Mouse (Mus musculus): ENCODE data around the gene Lamtor2. TPM values are rescaled to one million over a fixed set of nuclear protein-coding genes. Genes with fewer than 3 reads are reported as not detected.
"Not testable (repeated sequence)": the region's sequence is repeated elsewhere in the genome, so short reads cannot be mapped to it uniquely, and the experiment has no call there.

Lamtor2 gene
- 137 and 138 TPM in 2 replicates for polyA plus RNA-seq (2016; fragmentation: Nextera tagmentation; extraction: Ambion mirVana)

DNA sequence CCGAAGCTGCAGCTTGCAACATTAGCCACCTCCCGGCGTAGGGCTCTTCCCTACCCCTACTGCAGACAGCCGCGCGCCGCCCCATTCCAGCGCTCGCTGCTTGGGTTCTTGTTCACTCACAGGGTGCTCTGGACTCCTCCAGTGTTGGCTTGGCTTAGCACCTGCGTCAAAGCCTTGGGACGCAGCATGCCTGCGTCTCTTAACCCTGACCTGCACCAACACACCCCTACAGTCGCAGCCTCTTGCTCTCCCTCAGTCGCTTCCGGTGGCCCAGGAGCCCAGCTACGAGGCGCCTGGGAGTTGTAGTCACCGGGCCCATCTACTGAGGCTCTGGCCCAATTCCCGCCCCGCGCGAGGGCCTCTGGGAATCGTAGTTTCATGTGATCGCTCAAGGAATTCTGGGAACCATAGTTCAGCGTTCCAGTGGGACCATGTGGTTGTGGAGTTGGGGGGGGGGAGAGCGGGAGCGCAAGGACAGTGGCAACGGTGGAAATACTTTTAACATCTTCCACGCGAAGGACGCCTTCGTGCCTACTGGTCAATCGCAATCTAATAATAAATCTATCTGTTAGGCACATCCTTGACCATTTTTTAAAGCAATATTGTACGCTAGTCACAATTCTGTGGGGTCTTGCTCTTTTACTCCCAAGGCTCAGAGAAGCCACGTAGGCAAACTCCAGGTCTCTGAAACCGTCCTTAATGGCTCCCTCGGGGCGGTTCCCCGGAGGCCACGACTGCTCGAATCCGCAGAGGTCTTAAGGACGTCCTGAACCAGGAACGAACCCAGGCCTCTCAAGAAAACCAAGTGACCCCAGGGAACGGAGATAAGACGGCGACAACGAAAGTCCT lies at the start of gene Lamtor2:
TSS of gene Lamtor2 (minus strand) at position 399 of the 849 bp plus-strand sequence.
- Histone ChIP-seq H3K9ac (peak within 1 kb of the TSS; percentile 96), H3K27ac (peak within 1 kb of the TSS; percentile 95), H3K4me2 (peak within 1 kb of the TSS; percentile 62), H3K9me3 (no peaks in the 10 kb centered on the region), H3K36me3 (replicated peaks) (peaks cover 23% of the 10 kb centered on the region), H3K4me1 (peaks cover 37% of the 10 kb centered on the region), H3K27me3 (no peaks in the 10 kb centered on the region), H3K4me3 (replicated peaks) (peak within 1 kb of the TSS; percentile 83)
- peak; percentile 89 for ATAC-seq (ENCODE audit: low FRiP score)
- WGBS = under 1% methylated on average over 48 of the region's 48 CpGs

DNA sequence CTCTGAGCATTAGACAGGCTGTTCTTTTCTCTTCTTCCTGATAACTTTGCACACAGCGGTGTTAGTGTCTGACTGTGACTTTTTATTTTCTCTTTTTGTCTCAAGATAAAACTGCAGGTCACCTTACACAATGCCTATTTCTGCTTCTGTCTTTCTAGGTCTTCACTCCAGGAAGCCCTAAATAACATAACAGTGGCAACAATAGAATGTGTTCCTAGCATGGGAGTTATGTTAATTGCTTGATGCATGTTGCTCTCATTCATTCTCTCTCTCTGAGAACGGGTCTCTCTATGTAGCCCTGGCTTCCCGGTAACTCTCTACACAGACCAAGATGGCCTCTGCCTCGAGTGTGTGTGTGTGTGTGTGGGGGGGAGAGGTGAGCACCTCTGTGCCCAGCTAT lies 49.6 kb upstream of the Lamtor2 start:
- H3K4me3 ChIP-seq (replicated peaks) = no peak overlapping the region
- H3K36me3 ChIP-seq (replicated peaks) = no peaks in the 10 kb centered on the region
- peaks cover 7% of the 10 kb centered on the region for H3K27me3 ChIP-seq
- WGBS = 68% methylated on average over 4 of the region's 4 CpGs
- no peak overlapping the region for H3K27ac ChIP-seq
- ATAC-seq (ENCODE audit: low FRiP score) = no peak
- H3K9me3 ChIP-seq = no peaks in the 10 kb centered on the region
- no peak overlapping the region for H3K4me2 ChIP-seq
- peaks cover 6% of the 10 kb centered on the region for H3K4me1 ChIP-seq
- H3K9ac ChIP-seq = no peak overlapping the region

GRCm38 (mm10) chr3:88596547-88596946 lies 43.7 kb upstream of the Lamtor2 start:
- not testable (repeated sequence) for ATAC-seq (ENCODE audit: low FRiP score)
- 87% methylated on average over 4 of the region's 4 CpGs for WGBS

DNA sequence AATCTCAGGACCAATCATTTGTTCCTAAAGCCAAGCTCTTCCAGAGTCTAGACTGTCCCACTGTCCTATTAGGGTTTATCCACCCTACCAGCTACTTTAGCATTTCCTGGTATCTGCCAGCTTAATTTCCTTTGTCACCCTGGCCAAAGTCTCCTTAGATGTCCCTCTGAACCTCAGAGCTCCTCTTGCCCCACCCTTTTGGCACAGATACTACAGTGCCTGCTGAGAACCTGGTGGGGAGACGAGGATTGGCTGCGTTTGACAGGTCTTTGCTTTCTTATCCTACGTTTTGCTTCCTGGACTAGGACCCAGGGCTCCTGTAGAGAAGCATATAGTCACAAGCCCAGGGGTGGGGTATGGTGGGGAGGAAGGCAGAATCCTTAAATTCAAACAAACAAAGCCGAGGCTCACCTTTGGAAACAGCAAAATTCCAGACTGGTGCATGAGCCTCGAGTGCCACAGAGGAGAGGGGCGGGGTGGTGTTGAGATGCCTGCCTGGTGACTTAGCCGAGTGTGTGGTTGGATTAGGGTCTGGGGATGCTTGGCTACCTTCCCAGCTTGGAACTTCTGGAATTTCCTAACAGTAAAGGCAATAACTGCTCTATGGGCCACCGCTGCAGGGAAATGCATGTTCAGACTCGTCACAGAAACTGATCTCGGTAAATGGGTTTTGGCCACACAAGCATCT lies 41.2 kb upstream of the Lamtor2 start:
- Histone ChIP-seq H3K27ac (no peak overlapping the region), H3K4me3 (replicated peaks) (no peak overlapping the region), H3K27me3 (no peaks in the 10 kb centered on the region), H3K4me1 (peaks cover 5% of the 10 kb centered on the region; the same call in 1 of the 2 replicates), H3K4me2 (no peak overlapping the region), H3K36me3 (replicated peaks) (no peaks in the 10 kb centered on the region), H3K9me3 (no peaks in the 10 kb centered on the region), H3K9ac (no peak overlapping the region)
- no peak for ATAC-seq (ENCODE audit: low FRiP score)
- WGBS = 70% methylated on average over 10 of the region's 10 CpGs

More at GRCm38 (mm10) chr3:88596547-88596946, 43.7 kb upstream of the Lamtor2 start:
- H3K27ac ChIP-seq; H3K4me3 ChIP-seq (replicated peaks); H3K4me1 ChIP-seq; H3K9ac ChIP-seq; H3K4me2 ChIP-seq; H3K36me3 ChIP-seq (replicated peaks); H3K27me3 ChIP-seq; H3K9me3 ChIP-seq: not testable (repeated sequence)

DNA sequence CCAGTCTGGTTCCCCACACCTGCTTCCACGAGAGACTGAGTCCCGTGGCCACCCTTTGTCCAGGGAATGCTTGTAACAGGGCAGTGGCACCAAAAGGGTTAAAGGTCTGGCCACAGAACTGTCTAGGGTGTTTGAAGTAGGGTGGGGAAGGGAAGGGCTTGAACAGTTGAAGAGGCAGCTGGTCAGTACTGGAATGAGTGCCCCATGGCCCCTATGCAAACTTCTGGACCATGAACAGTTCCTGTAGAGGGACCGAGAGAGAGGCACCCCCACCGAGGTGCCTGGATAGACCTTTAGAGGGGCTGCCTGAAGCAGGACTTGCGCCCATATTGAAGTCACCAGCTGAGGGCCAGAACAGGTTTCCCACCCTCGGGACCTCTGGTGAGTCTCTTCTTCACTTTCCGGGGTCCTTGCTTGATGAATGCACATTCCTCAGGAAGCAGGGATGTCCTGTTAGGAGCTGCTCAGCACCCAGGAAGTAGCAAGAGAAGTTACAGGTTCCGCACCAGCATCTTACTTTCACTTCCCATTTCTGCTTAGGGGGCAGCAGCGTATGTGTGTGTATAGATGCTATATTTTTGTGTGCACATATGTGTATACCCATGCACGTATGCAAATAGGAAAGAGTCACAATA lies 40.2 kb upstream of the Lamtor2 start:
- 79% methylated on average over 10 of the region's 10 CpGs for WGBS

DNA sequence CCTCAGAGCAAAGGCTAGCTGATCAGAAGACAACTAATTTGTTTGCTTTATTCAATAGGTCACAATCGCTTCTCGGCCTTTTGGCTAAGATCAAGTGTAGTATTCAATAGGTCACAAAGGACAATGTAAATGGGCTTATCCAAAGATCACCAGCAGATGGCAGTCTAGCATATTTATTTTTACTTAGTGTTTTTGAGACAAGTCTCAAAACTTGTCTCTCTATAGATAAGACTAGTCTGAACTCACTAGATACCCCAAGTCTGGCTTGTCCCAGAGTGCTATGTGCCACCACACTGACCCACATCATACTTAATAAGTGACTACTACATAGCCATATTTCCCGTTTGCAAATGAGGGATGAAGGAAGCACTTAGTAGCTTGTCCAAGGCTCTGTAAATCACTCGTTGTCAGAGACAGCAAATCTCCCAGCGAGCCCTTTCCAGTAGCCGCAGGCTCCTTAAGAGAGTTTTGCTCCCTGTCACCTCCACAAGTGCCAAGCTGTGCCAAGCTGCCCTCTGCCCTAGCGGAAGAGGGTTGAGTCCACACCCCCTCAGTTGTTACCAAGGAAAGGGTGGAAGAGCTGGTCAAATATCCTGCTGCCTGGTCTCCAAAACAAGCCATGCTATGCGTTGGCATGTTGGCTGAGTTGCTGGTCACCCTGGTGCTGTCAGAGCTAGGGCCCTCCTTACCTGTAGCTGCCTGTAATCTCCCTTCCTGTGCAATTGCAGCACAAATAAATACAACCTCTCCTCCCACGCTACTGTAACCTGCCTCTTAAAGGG lies 39.3 kb upstream of the Lamtor2 start:
- 34% methylated on average over 9 of the region's 9 CpGs for WGBS
- Histone ChIP-seq H3K9me3 (no peaks in the 10 kb centered on the region), H3K36me3 (replicated peaks) (peaks cover 16% of the 10 kb centered on the region), H3K27me3 (no peaks in the 10 kb centered on the region), H3K4me3 (replicated peaks) (no peak overlapping the region), H3K4me2 (no peak overlapping the region), H3K4me1 (peaks cover 5% of the 10 kb centered on the region; the same call in 1 of the 2 replicates), H3K9ac (no peak overlapping the region; the same call in 1 of the 2 replicates), H3K27ac (no peak overlapping the region)
- ATAC-seq (ENCODE audit: low FRiP score) = 0 out of 2 replicates have a peak, but pooled peaks have one; percentile 17

More for the DNA sequence above, 40.2 kb upstream of the Lamtor2 start:
- H3K27me3 ChIP-seq = no peaks in the 10 kb centered on the region
- H3K4me2 ChIP-seq = no peak overlapping the region
- H3K36me3 ChIP-seq (replicated peaks) = peaks cover 7% of the 10 kb centered on the region
- H3K27ac ChIP-seq = no peak overlapping the region
- peaks cover 5% of the 10 kb centered on the region; the same call in 1 of the 2 replicates for H3K4me1 ChIP-seq
- no peak overlapping the region for H3K4me3 ChIP-seq (replicated peaks)
- H3K9ac ChIP-seq = no peak overlapping the region; the same call in 1 of the 2 replicates
- H3K9me3 ChIP-seq = no peaks in the 10 kb centered on the region
- no peak for ATAC-seq (ENCODE audit: low FRiP score)

DNA sequence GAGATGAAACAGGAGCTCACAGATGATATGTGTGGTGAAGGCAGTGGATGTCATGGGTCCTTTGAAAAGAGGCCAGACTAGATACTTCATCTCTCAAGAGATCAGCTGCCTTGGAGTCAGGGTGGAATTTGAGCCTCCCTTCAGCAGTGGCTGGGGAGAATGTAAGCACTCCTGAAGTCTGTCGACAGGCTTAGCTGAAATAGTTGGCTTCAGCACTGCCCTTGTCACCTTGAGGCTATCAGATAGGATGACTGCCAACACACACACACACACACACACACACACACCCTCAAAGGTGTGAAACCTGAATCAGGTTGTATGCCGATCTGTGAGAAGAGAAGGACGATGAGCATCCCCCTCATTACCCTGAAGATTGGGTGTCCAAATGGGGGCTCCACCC lies 38.2 kb upstream of the Lamtor2 start:
- WGBS = 51% methylated on average over 3 of the region's 3 CpGs
- Histone ChIP-seq H3K4me1 (peaks cover 5% of the 10 kb centered on the region; the same call in 1 of the 2 replicates), H3K27ac (no peak overlapping the region), H3K36me3 (replicated peaks) (peaks cover 27% of the 10 kb centered on the region), H3K4me2 (no peak overlapping the region), H3K9ac (0 out of 2 replicates have a peak overlapping the region, but pooled peaks have one; percentile 5), H3K27me3 (no peaks in the 10 kb centered on the region), H3K4me3 (replicated peaks) (no peak overlapping the region), H3K9me3 (no peaks in the 10 kb centered on the region)
- no peak for ATAC-seq (ENCODE audit: low FRiP score)

DNA sequence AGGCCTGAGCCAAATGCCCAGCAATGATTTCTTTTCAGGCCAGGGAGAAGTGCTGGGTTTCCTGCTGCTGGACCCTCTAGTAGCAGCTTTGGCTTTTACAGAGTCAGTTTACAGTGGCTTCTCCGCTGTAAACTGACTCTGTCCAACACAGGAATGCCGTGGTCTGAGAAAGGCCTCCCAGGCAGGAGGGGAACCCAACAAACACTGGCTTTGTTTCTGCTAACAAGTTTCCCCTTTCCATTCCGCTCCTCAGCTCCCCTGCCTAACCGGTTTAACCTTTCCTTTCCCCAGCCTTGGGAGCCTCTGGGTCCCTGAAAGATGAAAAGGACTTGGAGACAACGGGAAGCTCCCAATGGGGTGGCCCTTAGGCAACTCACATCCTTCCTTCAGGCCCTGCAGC lies 37.4 kb upstream of the Lamtor2 start:
- H3K4me2 ChIP-seq = no peak overlapping the region
- H3K27ac ChIP-seq = no peak overlapping the region
- H3K4me1 ChIP-seq = peaks cover 5% of the 10 kb centered on the region; the same call in 1 of the 2 replicates
- H3K9ac ChIP-seq = no peak overlapping the region
- H3K4me3 ChIP-seq (replicated peaks) = no peak overlapping the region
- peaks cover 34% of the 10 kb centered on the region for H3K36me3 ChIP-seq (replicated peaks)
- no peaks in the 10 kb centered on the region for H3K9me3 ChIP-seq
- 27% methylated on average over 5 of the region's 5 CpGs for WGBS
- no peaks in the 10 kb centered on the region for H3K27me3 ChIP-seq
- ATAC-seq (ENCODE audit: low FRiP score) = no peak

GRCm38 (mm10) chr3:88586640-88587039 lies 33.8 kb upstream of the Lamtor2 start:
- WGBS = 95% methylated on average over 5 of the region's 5 CpGs
- peaks cover 4% of the 10 kb centered on the region; the same call in 1 of the 2 replicates for H3K4me1 ChIP-seq
- ATAC-seq (ENCODE audit: low FRiP score) = no peak
- peaks cover 61% of the 10 kb centered on the region for H3K36me3 ChIP-seq (replicated peaks)
- no peak overlapping the region for H3K27ac ChIP-seq
- no peak overlapping the region for H3K4me3 ChIP-seq (replicated peaks)
- H3K27me3 ChIP-seq = no peaks in the 10 kb centered on the region
- H3K4me2 ChIP-seq = no peak overlapping the region
- no peak overlapping the region for H3K9ac ChIP-seq
- H3K9me3 ChIP-seq = no peaks in the 10 kb centered on the region

DNA sequence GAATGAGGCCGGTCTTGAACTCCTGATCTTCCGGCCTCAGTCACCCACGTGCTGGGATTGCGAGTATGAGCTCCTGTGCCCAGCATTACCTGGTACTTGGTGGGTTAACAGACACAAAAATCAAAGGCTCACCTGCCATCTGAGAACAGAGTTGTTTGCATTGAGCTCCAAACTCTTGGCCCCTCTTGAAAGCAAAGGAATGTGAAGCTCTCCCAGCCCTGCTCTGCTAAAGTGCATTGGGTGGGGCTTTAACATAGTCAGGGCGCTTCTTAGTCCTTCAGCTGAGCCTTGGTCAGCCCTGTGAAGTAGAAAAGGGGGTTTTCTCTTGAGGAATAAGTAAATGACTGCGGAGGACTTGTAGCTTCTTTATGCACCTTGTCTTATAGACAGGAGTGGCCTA lies 32.9 kb upstream of the Lamtor2 start:
- H3K36me3 ChIP-seq (replicated peaks) = peaks cover 67% of the 10 kb centered on the region
- no peak for ATAC-seq (ENCODE audit: low FRiP score)
- WGBS = 96% methylated on average over 6 of the region's 6 CpGs

DNA sequence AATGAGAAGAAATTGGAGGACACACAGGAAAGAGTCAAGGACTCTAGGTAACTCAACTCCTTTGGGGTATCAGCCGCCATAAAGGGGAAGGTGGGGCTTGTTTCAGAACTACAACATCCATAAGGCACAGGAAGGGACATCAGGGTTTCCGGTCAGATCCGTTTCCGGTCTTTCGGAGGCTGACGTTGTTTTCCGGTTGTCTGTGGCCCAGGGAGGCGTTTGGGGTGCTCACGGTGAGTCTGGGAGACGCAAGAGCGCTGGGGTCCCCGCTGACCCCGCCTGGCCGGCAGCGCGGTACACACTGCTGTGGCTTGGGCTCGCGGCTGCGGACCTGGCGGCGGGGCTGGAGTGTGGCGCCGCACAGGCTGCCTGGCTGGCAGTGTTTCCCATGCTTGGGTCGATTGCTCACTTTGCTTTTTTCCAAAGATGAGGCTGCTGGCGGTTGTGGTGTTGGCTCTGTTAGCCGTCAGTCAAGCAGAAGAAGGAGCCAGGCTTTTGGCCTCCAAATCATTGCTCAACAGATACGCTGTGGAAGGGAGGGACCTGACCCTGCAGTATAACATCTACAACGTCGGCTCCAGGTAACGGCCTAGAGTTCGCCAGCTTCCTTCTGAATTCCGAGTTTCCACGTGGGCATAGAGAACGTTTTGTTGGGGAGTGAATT lies 26.7 kb upstream of the Lamtor2 start:
- no peaks in the 10 kb centered on the region for H3K9me3 ChIP-seq
- H3K27me3 ChIP-seq = no peaks in the 10 kb centered on the region
- 0 out of 2 replicates have a peak overlapping the region, but pooled peaks have one; percentile 51 for H3K27ac ChIP-seq
- H3K9ac ChIP-seq = peak overlapping the region; percentile 80
- peak overlapping the region; percentile 85 for H3K4me2 ChIP-seq
- peaks cover 16% of the 10 kb centered on the region for H3K4me1 ChIP-seq
- peaks cover 33% of the 10 kb centered on the region for H3K36me3 ChIP-seq (replicated peaks)
- H3K4me3 ChIP-seq (replicated peaks) = peak overlapping the region; percentile 85
- peak; percentile 83 for ATAC-seq (ENCODE audit: low FRiP score)
- WGBS = under 1% methylated on average over 34 of the region's 34 CpGs

More for the DNA sequence above, 32.9 kb upstream of the Lamtor2 start:
- no peak overlapping the region for H3K27ac ChIP-seq
- H3K4me2 ChIP-seq = no peak overlapping the region
- H3K27me3 ChIP-seq = no peaks in the 10 kb centered on the region
- H3K9ac ChIP-seq = no peak overlapping the region
- no peaks in the 10 kb centered on the region for H3K9me3 ChIP-seq
- no peak overlapping the region for H3K4me3 ChIP-seq (replicated peaks)
- peaks cover 3% of the 10 kb centered on the region; the same call in 1 of the 2 replicates for H3K4me1 ChIP-seq

Measured in forebrain, embryonic 12.5 days (tissue).